Mouse (Mus musculus) layer of hippocampus, postnatal 36 days (tissue): Measurements from ENCODE around the gene Kalrn. TPM values are rescaled to one million over a fixed set of nuclear protein-coding genes. Genes with fewer than 3 reads are reported as not detected.

Source experiments
- DNase-seq, 2 experiments: peaks; one replicate each; pipeline ENCODE4 v3.0.0; 2022
- total RNA-seq, 2 experiments: library from RNA; stranded (reverse); gene quantifications; 2 replicates each; pipeline ENCODE4 v1.2.3; 2021

The Kalrn gene
- total RNA-seq, 2 experiments from 2014 or later: 472 to 547 TPM

DNA sequence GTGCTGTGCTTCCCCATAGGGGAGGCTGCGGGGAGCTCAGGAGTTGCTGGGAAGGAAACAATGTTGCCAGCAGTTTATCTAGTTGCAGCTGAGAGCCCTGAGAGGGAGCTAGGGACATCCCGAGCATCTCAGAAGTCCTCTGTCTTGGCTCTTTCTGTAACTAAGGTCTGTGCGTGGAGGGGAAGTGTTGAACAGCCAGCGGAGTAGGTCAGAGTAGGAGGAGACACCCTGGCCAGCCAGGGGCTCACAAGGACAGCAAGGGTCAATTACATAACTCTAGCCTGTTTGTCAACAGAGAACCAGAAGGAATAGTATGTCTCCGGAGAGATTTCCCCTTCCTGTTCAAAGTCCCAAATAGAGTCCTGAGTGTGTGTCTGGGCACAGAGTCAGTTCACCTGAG lies 641.2 kb downstream of the Kalrn start:
- no peak for DNase-seq

DNA sequence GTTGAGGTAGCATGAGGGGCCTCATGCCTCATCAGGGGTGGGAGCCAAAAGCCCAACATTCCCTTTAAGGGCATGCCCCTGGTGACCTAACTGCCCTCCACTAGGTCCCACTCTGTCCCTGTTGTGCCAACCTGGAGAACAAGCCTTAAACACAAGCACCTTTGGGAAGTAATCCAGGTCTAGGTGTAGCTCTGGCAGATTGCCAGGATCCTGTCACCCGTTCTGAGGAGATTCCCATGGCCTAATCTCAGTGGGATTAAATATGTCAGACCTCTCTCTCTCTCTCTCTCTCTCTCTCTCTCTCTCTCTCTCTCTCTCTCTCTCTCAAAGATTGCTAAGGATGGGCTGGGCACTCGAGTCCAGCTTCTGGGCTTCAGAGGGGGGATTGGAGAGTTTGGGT lies 641.6 kb downstream of the Kalrn start:
- no peak for DNase-seq

DNA sequence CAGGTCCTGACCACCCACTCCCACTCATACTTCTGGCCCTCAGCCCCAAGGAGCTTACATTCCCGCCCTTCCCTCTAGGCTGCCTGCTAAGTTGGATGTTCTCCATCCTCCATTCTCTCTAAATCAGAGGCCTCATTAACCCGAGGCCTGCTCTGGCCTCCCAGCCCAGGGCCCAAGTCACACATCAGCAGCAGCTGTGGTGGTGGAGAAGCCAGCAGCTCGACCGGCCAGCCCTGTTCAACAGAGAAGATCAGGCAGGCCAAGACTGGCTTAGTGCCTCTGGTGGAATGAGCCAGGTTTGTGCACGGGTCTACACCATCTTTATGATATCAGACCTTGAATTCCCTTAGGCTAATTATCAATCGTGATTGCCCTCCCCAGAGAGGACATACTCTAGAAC lies 642.5 kb downstream of the Kalrn start:
- no peak for DNase-seq

DNA sequence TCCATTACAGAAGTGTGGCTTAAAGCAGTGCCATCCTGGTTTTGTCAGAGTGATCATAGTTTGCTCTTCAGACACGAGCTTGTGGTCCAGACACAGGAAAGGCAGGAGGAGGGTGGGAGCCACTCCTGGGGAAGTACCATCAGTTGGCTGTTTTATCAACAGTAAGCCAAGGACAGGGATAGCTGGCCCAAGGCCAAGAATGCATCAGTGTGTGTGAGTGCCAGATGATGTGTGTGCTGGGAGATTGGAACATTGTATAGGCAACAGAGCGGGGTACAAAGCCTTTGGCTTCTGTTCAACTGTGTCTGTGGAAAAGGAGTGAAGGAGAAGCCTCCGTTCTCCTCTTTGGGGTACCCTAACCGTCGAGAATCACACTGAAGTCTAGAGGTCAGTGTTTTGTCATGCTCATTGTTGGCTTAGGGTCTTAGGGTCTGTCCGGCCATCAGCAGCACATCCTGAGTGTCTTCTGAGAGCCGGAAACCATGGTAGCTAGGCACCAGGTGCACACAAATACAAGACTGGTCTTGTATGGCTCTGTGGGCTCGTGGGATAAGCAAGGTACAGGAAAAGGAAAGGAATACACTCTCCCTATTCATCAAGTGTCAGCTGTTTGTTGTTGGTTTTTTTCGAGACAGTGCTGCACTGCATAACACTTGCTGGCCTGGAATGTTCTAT lies 644.4 kb downstream of the Kalrn start:
- DNase-seq: no peak

DNA sequence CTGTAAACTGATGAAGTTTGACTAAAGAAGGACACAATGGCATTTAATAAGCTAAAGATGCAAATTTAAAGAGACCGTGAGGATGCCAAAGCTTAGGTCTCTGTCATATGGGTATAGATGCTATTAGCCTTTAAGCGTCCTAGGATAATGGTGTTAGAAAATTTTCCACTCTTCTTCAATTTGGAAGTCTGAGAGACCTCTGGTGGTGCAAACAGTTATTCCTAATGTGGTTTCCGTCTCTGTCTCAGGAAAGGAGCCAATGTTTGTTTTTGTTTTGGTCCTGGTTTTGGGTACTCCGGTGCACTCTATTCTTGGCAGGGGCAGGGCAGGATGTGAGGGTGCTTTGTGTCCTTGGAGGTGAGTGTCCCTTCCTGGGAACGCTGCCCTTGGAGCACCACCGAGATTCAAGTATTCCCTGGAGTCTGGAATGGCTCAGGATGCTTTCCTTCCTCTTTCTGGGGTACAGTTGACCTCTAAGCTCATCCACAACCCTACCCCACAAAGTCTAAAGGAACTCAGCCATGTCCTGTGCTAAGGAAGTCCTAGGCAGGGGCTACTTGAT lies 646.0 kb downstream of the Kalrn start:
- DNase-seq: no peak

DNA sequence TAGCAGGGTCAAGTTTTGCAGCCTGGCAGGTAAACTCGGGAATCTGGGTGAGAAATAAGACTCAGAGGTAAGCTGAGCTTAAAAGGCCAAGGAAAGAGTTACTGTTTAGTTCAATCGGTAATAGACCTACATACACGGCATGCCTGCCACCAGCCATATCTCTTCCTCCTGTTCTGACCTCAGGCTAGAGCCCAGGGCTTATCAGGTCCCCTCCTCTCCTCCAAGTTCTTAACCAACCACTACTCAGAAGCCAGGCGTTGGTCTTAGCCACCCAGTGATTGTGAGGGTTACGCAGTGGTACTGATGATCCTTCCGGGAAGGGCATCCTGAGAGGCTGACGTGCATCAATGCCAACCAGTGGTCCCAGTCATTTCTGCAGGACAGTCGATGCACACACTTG lies 649.6 kb downstream of the Kalrn start:
- DNase-seq: no peak

DNA sequence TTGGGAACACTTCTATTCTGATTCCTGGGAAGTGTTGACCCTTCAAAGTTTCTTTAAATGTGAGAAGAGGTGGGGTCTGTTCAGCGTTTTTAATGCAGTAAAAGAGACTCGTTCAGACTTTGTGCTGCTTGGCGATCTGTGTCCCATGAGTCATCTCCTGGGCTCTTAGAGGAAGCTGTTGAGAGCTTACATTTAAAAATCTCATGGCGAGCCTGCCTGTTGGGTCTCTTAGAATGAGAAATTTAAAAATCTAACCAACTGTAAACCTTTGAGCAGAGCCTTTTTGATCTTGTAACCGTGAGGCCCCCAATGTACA lies 650.4 kb downstream of the Kalrn start:
- no peak for DNase-seq

DNA sequence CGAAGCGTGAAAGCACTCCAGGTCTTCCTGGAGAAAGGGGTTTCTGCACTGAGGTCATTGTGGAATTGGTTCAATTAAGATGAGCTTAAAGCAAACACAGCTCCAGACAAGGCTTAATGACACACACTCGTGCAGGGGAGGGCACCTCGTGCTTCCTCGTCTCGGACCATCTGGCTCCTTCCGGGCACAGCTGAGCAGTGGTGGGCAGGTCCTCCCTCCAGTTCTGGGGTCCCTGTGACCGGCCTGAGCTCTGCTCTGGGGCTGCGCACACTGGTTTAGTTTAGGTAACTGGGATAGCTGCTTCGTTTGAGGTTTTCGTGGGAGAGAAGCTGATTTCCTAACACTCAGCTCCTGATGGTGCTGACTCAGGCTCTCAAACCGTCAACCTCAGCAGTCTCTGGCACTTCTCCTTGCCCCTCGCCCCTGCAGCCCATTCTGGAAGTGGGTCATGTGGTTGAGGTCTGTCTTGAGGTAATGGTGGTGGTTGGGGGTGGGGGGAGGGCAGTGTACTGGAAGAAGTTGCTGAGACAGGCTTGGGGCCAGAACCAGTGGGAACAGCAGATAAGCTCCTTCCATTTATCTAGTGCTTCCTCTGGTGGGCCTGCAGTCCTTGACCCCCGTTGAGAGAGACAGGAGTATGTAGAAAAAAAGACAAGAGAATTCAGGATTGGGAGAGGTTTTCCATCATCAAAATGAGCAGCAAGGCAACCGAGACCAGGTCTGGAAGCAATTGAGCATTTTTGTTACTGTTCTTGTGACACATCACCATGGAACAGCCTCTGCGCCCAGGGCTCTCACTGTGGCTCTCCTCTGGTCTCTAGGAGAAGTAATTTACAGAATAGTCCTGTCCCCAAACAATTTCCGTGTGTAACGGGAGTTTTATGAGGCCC lies 651.0 kb downstream of the Kalrn start:
- peak in 1 of 2 experiments; percentile 23 for DNase-seq

DNA sequence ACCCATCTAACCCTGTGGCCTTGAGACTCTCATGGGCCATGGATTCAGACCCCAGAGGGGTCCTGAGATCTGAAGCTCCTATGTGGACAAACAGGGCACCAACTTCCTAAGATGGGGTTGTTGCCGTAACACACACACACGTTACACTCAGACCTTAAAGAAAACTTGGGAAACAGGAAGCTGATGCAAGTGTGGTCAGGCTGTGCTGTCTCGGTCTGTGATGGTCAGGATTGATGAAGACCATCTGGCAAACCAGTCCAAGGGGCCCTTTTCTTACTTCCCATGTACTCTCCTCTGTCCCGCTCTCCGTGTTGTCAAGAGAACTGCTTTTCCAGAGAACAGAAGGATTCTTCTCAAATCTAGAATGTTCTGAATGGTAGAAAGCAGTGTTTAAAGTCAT lies 651.8 kb downstream of the Kalrn start:
- no peak for DNase-seq

Other genes with a start within 250 kb of the Kalrn start
- not detected for gene Ropn1, start 76.4 kb upstream of the Kalrn start, total RNA-seq
- 1 to 10 TPM; 1.8 to 2.6 TPM for gene Ccdc14, start 117.1 kb upstream of the Kalrn start, total RNA-seq
- 10 to 100 TPM; 13.4 to 14.5 TPM for gene Mylk, start 171.7 kb upstream of the Kalrn start, total RNA-seq